Mouse (Mus musculus): Measurements from ENCODE around the gene Ttc7.

- TF ChIP-seq USF2 (IDR thresholded peaks at IDR 0.05; ENCODE audit: borderline replicate concordance in 1 of 2, insufficient read depth in 1 of 2, low read depth in 1 of 2, low read length in 2 of 2), result no peak
- no peak for TF ChIP-seq E2F4 (IDR thresholded peaks at IDR 0.05; ENCODE audit: borderline replicate concordance, low read depth, low read length)
- no peak for TF ChIP-seq POLR2A (IDR thresholded peaks at IDR 0.05; ENCODE audit: control insufficient read depth in 1 of 2, insufficient read depth in 1 of 2, low read depth in 1 of 2, low read length in 2 of 2, poor library complexity in 1 of 2)
- TF ChIP-seq POLR2AphosphoS2 (IDR thresholded peaks at IDR 0.05; ENCODE audit: low read length), result no peak
- no peak for TF ChIP-seq CTCF (IDR thresholded peaks at IDR 0.05 in 2 of 3, conservative IDR thresholded peaks at IDR 0.05 in 1 of 3; ENCODE audit: control insufficient read depth in 1 of 3, insufficient read depth in 1 of 3, low read depth in 2 of 3, low read length in 3 of 3, poor library complexity in 1 of 3, severe bottlenecking in 1 of 3)
Observed at GRCm38 (mm10) chr17:87375941-87376511, 93.3 kb downstream of the Ttc7 start.

Measured in MEL (cell line).